Mouse (Mus musculus): ENCODE results near the gene Luc7l. TPM values are rescaled to one million over a fixed set of nuclear protein-coding genes. Genes with fewer than 3 reads are reported as not detected.
"Not testable (repeated sequence)": the region's sequence is repeated elsewhere in the genome, so short reads cannot be mapped to it uniquely, and the experiment has no call there.

Luc7l gene
- total RNA-seq, 2 experiments from 2014 or later: 106 to 156 TPM

DNA sequence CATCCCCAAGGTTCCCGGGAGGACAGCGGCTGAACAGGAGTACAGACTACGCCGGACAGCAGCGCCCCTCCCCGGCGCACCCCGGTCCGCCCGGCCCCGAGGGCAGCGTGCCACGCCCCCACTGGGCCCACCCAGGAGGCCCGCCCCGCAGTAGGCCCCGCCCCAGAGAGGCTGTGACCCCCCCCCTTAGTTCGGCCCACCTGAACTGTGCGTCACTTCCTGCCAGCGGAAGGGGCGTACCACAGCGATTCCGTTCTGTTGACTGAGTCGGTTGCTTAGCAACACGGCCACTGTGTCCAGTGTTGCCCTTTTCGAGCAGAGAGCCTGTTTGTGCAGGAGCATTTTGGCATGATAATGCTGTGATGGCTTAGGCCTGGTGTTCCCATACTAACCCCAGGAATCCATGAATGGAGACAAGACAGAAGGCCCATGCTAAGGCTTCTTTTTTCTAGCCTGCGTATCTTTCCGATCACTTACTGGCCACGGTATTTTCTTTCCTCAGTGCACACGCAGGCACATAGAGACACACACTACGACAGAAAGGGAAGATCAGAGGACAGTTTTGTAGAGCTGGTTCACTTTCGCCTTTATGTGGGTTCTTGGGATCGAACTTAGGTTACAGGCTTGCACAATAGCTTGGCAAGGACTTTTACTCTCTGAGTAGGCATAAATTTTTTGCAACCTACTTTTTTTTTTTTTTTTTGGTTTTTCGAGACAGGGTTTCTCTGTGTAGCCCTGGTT, 8.4 kb upstream of the Luc7l start, which contains the start of gene Fam234a:
Gene Fam234a (minus strand): TSS at position 142 of the 741 bp plus-strand sequence.
- ATAC-seq (replicated peaks; ENCODE audit: low FRiP score, low TSS enrichment, poor library complexity, severe bottlenecking): peak; percentile 81

DNA sequence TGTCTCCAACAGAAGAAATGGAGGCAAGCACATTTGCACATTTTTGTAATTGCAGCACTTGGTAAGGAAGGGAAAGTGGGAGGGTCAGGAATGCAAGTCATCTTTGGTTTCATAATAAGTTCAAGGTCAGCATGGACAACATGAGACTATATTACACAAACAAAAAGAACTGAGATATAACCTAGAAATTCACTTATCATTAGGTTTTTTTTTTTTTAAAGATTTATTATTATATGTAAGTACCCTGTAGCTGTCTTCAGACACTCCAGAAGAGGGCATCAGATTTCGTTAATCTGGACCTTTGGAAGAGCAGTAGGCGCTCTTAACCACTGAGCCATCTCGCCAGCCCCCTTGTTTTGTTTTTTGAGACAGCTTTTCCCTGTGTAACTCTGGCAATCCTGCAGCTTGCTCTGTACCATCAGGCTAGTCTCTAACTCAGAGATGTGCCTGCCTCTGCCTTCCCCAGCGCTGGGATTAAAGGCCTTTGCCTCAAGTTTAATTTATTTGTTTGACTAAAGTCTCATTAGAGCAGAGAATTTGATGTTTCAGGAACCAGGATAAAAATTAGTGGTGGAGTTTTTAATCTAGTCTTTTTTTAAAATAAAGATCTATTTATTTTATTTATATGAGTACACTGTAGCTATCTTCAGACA, 684 bp upstream of the Luc7l start:
- no peak for ATAC-seq (replicated peaks; ENCODE audit: low FRiP score, low TSS enrichment, poor library complexity, severe bottlenecking)

DNA sequence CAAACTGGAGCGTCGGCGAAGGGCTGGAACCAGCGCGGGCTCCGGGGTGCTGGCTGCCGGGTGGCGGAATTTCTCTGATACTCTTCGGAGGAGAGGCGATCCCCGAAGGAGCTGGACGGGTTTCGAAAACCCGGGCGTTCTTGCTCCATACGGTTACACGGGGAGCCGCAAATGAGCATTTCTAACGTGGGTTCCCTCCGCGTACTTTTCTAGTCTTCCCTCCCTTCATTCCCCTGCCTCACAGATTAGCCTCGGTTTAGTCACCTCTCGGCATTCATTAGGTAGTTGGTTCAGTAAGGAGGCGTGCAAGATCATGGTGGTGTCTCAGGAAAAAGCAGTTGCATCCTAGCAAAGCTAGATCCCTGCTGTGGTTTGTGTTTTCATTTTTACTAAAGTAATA, 703 bp downstream of the Luc7l start:
- peak; percentile 46; the same call in 1 of the 2 replicates for ATAC-seq (replicated peaks; ENCODE audit: low FRiP score, low TSS enrichment, poor library complexity, severe bottlenecking)

DNA sequence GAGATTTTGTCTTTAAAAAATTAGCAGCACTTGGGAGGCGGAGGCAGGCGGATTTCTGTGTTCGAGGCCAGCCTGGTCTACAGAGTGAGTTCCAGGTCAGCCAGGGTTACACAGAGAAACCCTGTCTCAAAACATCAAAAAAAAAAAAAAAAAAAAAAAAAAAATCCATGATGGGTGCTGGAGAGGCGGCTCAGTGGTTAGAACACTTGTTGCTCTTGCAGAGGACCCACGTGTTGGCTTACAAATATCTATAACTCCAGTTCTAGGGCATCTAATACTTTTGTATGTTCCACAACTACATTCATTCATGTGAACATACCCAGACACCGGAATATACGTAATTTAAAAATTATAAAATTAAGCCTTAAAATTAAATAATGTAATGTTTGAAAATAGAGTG, 2.6 kb downstream of the Luc7l start:
- no peak for ATAC-seq (replicated peaks; ENCODE audit: low FRiP score, low TSS enrichment, poor library complexity, severe bottlenecking)

DNA sequence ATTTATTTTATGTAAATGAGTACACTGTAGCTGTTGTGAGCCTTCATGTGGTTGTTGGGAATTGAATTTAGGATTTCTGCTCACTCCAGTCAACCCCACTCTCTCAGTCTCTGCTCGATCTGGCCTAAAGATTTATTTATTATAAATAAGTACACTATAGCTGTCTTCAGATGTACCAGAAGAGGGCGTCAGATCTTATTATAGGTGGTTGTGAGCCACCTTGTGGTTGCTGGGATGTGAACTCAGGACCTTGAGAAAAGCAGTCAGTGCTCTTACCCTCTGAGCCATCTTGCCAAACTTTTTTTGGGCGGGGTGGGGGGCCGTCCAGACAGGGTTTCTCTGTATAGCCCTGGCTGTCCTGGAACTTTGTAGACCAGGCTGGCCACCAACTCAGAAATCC, 9.1 kb downstream of the Luc7l start:
- ATAC-seq (replicated peaks; ENCODE audit: low FRiP score, low TSS enrichment, poor library complexity, severe bottlenecking): no peak

DNA sequence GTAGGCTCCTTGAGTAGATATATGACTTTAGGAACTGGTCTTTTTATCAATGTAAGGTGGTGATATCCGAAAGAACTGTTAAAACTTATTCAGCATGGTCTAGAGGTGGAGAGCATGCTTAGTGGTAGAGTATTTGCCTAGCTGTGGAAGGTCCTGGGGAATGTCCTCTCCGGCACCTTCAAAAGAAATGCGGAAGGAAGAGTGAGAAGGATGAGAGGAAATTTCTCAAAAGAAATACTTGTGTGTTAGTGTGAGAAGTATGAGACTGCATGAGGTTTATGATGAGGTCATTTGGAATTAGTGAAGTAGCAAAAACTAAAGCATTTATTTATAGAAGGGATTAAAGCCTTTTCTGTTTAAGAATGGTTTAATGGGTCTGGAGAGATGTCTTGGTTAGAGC, 9.7 kb downstream of the Luc7l start:
- ATAC-seq (replicated peaks; ENCODE audit: low FRiP score, low TSS enrichment, poor library complexity, severe bottlenecking): no peak

DNA sequence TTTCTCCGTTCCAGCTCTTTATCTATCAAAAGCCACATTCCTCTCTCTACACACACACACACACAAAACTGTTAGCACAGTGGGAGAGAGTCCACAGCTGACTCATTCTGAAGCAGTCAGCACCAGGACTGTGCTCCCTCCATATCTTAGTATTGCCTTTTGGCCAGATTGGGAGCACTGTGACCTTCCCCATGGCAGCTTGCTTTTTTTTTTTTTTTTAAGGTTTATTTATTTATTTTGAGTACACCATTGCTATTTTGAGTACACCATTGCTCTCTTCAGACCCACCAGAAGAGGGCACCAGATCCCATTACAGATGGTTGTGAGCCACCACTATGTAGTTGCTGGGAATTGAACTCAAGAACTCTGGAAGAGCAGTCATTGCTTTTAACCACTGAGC, 16.2 kb downstream of the Luc7l start:
- ATAC-seq (replicated peaks; ENCODE audit: low FRiP score, low TSS enrichment, poor library complexity, severe bottlenecking): peak; percentile 52; the same call in 1 of the 2 replicates

DNA sequence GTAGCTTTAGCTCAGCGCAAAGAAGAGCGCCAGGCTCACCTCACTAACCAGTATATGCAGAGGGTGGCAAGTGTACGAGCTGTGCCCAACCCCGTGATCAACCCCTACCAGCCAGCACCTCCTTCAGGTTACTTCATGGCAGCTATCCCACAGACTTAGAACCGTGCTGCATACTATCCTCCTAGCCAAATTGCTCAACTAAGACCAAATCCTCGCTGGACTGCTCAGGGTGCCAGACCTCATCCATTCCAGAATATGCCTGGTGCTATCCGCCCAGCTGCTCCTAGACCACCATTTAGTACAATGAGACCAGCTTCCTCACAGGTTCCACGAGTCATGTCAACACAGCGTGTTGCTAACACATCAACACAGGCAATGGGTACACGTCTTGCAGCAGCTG, 16.9 kb downstream of the Luc7l start:
- ATAC-seq (replicated peaks; ENCODE audit: low FRiP score, low TSS enrichment, poor library complexity, severe bottlenecking): 0 out of 2 replicates have a peak, but pooled peaks have one; percentile 30

DNA sequence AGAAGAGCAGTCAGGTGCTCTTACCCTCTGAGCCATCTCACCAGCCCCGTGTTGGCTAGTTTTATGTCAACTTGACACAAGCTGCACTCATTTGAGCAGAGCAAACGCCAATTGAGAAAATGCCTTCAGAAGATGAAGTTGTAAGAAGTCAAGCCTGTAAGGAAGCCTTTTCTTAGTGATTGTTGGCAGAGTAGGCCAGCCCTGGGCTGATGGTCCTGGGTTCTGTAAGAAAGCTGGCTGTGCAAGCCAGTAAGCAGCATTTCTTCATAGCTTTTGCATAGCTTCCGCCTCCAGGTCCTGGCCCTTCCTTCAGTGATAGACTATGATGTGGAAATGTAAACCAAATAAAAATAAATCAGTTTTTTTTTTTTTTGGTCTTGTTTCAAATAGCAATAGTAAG, 19.9 kb downstream of the Luc7l start:
- ATAC-seq (replicated peaks; ENCODE audit: low FRiP score, low TSS enrichment, poor library complexity, severe bottlenecking): no peak

DNA sequence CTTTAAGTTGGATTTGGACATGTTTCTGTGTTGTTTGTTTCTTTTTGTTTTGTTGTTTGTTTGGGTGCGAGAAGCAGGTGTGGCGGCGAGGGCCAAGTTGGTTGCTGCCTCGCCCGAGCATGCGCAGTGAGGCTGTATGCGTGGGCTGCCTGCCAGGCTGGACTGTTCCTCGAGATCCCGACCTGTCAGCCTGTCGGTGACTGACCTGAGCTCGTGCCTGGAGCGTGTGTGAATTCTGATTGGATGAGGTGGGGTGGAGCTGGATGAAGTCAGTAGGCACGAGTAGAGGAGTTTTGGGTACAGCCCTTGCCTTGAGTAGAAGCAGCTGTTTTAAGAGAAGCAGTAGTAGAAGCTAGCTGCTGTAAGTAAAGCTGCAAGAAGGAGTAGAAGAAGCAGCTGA, 23.2 kb downstream of the Luc7l start:
- ATAC-seq (replicated peaks; ENCODE audit: low FRiP score, low TSS enrichment, poor library complexity, severe bottlenecking): no peak

DNA sequence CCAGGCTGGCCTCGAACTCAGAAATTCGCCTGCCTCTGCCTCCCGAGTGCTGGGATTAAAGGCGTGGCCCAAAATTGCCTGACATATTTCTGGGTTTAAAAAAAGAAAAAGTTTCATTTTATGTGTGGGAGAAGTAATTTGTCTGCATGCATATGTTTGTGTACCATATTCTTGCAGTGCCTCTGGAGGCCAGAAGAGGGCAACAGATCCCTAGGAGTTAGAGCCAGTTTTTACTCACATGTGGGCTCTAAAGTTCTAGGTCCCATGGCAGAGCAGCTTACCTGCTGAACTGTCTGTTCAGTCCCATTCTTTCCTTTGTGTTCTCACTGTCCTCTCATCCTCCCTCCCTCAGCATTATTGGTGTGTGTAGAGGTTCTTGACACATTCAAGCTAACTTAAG, 24.0 kb downstream of the Luc7l start:
- peak; percentile 63; the same call in 1 of the 2 replicates for ATAC-seq (replicated peaks; ENCODE audit: low FRiP score, low TSS enrichment, poor library complexity, severe bottlenecking)

DNA sequence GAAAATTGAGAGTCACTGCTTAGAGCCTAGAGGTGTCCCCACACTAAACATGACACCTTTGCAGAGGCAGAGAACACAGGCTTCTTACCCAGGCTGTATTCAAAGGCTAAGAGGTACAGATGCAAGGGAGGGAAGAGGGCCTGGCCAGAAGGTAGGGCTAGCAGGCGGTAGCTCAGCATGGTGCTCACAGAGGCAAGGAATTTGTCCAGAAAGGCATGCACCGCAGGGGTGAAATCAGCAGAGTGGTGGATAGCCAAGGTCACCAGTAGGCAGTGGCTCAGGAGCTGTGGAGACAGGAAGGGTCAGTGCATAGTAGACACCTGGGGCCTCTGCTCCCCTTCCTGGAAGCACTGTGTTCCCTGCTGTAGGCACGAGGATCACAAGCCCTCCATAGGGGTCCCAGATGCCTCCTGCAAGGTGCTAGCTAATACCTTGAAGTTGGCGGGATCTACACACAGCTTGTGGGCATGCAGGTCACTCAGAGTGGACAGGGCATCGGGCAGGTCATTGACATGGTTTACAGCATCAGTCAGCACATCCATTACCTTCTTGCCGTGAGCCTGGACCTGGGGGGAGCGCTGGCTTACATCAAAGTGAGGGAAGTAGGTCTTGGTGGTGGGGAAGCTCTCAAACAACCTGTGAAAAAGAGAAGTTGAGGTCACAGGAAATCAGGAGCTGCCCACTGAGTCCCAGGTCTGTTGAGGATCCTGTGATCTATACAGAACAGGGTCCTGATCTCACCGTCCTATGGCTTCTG, 33.7 kb downstream of the Luc7l start:
- ATAC-seq (replicated peaks; ENCODE audit: low FRiP score, low TSS enrichment, poor library complexity, severe bottlenecking): peak; percentile 34; the same call in 1 of the 2 replicates

DNA sequence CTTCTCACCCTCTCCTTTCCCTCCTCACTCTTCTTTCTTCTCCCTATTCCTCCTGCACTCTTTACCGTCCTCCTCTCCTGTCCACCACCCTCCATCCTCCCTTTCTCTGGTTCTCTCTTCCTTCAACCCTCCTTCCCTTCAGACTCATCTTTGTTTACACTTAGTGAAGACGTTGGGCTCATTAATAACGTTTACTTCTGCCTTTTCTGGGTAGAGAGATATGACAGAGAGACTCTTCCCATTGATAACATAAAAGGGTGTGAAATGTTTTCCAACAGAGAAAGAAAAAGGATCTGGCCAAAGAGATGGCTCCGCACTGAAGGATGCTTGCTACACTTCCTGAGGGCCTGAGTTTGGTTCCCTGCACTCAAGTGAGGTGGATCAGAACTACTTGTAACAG, 36.8 kb downstream of the Luc7l start:
- ATAC-seq (replicated peaks; ENCODE audit: low FRiP score, low TSS enrichment, poor library complexity, severe bottlenecking): no peak

DNA sequence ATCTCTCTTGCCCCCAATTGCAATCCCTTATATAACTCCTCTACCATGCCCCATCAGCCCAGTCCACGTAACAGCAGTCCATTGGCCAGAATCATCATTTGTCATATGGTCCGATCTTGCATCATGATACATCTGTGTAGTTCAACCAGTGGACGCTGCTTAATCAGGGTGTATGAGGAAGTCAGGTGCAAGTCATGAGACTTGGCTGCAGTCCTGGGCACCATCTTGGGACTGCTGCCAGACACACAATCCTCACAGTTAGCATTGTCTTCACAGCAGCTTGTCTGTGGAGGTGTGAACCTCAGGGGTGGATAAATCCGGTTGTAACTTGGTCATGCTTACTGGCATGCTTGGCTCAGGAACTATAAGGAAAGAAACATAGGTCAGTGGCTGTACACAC, 45.6 kb downstream of the Luc7l start:
- not testable (repeated sequence) for ATAC-seq (replicated peaks; ENCODE audit: low FRiP score, low TSS enrichment, poor library complexity, severe bottlenecking)

DNA sequence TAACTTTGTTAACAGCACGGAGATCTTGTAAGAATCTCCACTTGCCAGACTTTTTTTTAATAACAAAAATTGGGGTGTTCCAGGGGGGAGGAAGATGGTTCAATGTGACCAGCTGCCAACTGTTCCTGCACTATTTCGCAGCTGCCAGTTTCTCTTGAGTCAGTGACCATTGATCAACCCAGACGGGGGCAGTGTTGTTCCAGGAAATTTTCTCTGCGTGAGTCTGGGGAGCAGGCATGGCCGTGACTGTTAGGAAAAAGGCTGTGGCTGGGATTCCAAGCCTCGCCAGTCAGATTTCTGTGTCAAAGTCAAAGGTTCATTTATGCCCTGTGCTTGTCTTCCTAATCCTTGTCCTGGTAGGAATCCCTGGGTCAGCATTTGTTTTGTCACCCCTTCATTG, 61.6 kb downstream of the Luc7l start:
- 0 out of 2 replicates have a peak, but pooled peaks have one; percentile 50 for ATAC-seq (replicated peaks; ENCODE audit: low FRiP score, low TSS enrichment, poor library complexity, severe bottlenecking)

DNA sequence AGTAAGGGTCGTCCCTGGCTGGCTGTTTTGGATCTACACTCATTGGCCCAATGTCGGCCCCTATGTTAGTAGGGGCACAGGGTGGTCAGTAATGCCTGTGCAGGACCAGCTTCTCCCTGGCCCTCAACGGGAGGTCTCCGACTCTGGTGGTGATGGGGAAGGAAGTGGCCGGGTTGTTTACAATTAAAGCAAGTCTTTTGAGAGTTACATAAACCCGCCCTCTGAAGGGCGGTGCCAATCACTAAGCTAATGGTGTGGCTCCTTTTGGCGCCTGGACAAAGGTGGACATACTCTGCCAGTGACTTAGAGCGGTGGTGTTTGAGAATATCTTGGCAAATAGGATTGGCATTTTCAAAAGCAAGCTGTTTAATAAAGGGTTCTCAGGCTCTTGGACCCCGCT, 62.8 kb downstream of the Luc7l start:
- no peak for ATAC-seq (replicated peaks; ENCODE audit: low FRiP score, low TSS enrichment, poor library complexity, severe bottlenecking)

DNA sequence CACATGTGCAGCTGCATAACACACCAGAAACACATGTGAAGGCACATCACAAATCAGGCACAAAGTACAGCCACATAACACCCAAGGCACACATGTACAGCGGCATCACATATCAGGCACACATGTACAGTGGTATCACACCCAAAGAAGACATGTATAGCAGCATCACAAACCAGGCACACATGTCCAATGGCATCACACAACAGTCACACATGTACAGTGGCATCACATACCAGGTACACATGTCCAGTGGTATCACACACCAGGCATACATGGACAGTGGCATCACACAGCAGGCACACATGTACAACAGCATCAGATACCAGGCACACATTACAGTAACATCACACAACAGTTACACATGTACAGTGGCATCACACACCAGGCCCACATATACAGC, 65.7 kb downstream of the Luc7l start:
- ATAC-seq (replicated peaks; ENCODE audit: low FRiP score, low TSS enrichment, poor library complexity, severe bottlenecking): no peak
